Mouse (Mus musculus): ENCODE data around the gene Cited2.

DNA sequence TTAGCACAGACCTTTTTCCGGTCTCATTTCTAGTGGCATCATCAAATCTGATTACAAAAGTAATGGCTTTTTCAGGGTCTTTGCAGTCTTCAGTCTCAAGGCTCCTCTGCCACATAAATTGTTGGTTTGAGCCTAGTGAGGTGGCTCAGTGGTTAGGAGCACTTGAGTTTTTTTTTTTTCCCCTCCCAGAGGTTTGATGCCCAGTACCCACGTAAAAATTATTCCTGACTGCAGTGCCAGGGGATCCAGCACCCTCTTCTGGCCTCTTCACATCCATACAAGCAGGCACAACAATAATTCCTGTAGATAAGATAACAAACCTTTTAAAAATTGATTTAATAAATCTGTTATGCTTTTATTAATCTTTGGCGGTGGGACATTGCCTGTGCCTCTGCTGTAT lies 51.3 kb downstream of the Cited2 start:
- TF ChIP-seq POLR2A (IDR thresholded peaks at IDR 0.05; ENCODE audit: borderline replicate concordance, extremely low read depth, low read depth, low read length) = no peak
- no peak for TF ChIP-seq CTCF (IDR thresholded peaks at IDR 0.05; ENCODE audit: insufficient read depth, low read length)

Measured in lung, adult 2 months (tissue).